Mouse (Mus musculus) left cerebral cortex, adult 11 months (tissue): ENCODE data around the gene Lrrc28.
"Not testable (repeated sequence)": the region's sequence is repeated elsewhere in the genome, so short reads cannot be mapped to it uniquely, and the experiment has no call there.

Source experiments
- DNase-seq: peaks from one replicate; pipeline ENCODE4 v3.0.0; 2022; ENCODE audit warnings: low spot score

Lrrc28 gene

DNA sequence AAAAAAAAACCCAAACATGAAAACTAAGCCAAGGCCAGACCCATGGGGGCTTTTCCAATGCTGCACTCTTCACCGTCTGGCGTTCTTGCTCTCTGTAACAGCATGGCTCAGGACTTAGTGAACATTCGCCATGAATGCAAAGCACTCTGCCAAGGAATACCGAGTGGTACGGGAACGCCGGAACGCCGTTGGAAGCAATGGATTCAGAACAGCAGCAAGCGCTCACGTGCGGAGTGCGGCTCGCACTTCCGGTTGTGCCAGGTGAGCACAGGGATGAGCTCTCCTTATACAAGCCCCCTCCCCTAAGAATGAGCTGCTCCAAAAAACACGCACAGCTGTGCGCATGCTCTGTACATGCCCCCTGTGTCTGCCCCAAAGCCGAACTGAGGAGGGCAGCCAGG is 116.2 kb downstream of the Lrrc28 start:
- DNase-seq = no peak

DNA sequence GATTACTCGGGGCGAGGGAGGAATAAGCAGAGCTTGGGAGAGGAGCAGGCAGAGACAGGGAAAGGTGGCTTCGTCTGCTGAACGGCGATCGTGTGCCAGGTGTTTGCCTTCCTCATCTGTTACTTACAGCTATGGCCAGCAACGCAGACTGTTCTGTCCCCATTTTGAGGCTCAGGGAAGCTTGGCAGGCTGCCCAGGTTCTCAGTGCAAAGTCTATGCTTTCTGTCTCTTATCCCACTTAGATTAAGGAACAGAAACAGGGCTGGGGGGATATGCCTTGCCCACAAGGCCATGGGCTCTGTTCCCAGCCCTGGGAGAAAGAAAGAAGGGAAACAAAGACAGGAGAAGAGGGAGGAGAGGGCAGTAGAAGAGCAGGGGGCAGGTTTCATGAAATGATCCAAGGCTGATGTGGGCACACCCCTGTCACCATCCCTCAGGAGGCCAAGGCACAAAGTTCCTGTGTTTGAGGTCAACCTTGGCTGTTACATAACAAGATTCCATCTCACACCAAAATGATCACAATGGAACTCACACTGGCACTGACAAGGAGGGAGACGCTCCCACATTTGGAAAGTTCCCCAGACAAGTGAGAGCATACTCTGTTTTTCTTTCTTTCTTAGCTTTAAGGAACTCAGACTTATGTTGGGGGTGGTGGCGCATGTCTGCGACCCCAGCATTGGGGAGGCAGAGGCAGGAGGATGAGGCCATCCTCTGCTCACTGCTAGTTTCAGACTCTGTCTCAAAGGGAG is 116.8 kb downstream of the Lrrc28 start:
- peak; percentile 62 for DNase-seq

DNA sequence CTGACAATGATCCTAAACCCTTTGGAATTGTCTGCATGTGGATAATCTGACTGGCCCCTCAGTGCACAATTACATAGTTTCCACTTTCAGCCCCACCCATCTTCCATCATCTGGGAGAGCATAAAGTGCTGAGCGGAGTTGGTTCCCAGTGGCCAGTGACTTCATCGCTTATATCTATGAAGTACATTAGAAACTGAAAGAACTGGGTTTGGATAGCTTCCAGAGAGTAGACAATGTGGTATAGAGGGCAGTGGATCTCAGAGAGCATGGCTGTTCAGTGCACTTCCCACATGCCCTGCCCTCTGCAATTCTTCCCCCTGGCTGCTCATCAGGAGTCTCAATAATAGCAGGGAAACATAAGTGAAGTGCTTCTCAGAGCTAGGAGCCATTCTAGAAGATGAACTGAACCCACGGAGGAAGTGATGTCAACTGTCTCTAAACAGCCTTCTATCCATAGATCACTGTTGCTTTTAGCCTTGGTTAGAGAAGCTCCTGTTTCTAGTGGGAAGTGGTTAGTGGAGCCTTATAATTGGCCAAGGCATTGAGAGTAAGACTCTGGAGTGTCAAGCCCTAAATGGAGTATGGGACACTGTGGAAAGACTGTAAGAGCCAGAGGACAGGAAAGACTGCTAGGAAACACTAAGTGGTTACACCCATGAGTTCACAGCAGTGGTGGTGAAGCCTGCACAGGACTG is 119.0 kb downstream of the Lrrc28 start:
- DNase-seq = no peak

DNA sequence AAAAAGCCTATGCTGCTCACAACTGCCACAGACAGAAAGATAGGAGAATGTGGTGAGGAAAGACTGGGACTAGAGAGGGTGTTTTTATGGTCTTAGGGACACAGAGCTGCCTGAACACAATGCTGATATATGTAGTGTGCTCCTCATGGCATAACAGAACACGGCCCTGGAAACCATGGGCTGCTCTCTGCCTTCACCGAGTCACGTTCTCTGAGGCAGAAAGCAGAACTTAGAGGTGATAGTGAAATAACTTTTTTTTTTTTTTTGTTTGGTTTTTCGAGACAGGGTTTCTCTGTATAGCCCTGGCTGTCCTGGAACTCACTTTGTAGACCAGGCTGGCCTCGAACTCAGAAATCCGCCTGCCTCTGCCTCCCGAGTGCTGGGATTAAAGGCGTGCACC is 121.0 kb downstream of the Lrrc28 start:
- DNase-seq = not testable (repeated sequence)

DNA sequence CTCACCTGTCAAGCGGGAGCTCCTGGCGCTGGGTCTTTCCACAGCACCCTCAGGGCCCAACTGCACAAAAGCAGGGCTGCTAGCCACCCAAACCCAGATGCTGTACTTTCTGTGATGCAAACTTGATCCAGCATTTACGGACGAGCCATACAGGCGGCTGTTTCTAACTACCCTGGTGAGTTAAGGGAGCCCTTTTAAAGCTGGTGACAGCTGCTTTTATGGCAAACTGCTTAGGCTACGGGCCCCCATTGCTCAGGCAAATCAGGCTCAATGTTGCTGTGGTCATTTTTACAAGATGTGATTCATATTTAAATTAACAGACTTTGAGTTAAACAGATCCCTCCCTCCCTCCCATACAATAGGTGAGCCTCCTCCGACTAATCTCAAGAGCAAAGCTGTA is 121.7 kb downstream of the Lrrc28 start:
- DNase-seq = no peak

DNA sequence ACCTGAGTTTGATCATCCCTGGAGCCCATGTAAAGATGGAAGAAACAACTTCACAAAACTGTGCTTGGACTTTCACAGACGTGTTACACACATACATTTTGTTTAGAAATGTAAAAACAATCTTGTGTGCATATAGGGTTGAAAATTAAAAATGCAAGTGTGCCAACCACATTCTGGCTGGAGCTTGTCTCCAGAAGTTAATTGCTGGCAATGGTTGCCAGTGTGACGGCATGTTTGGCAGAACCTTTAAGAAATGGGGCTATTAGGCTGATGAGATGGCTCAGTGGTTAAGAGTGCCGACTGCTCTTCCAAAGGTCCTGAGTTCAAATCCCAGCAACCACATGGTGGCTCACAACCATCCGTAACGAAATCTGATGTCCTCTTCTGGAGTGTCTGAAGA is 123.3 kb downstream of the Lrrc28 start:
- DNase-seq = not testable (repeated sequence)

DNA sequence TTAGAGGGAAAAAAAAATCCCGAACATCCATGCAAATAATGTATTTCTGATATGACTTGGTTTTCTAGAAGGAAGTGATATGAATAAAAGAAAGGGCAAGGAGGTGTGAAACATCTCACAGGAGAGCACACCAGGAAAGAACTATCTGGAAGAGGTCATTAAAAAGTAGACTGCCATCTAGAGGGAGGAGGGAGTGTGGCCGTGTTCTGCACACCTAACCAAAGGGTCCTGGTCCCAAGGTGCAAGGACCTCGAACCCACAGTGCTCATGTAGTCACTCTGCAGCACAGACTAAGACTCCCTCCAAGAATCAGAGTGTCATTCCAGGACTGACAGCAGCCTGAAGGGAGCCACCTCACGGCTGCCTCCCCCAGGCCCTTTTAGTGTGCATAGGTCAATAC is 124.1 kb downstream of the Lrrc28 start:
- DNase-seq = no peak

DNA sequence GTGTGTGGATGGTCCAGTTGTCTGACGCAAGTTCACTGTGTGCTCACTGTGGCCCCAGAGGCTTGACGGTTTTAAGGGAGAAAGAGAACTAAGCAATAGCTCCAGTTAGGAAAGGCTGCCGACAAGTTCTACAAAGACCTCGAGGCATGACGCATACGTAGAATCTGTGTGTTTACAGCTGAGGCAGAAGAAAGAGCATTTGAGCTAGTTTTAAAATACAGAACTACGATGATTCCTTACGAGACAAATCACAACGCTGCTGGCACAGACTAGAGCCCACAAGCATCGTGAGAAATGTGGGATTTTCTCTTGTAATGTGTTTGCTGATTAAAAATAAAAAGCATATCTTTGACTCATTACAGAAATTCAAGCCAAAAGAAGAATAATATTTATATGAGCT is 125.1 kb downstream of the Lrrc28 start:
- DNase-seq = no peak

DNA sequence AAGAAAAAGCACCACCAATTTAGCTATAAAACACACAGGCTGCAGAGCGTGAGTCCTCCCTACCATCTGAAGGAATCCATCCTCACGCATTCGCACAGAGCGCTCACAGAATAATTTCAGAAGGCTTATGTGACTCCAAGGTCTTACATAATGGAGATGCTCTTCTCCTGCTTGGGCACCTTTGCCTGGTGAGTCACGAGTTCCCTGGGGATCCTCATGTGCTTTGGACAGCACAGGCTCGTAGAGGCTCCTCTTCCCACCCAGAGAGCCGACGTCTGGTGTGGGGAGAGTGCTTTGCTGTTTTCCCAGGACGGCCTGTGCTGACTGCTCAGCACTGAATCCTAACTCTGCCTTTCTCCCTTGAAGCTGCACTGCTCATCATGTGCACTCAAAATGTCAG is 129.4 kb downstream of the Lrrc28 start:
- no peak for DNase-seq

DNA sequence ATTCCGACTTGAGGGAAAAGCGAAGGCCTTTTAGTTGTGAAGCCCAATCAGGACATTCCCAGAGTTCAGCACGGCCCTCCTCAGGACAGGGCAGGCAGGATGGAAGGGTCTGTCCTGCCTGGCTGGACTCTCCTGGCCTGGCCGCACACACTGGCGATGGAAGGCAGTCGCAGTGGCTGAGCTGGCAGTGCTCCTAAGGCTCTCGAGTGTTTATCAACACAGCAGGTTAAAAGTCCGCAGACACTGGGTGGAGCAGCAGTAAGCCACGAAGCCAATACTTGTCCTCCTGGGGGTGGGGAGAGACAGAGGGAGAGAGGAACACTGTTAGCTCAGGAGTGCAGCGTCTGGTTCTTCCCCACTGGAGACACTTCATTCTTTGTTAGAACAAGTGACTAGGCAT is 130.2 kb downstream of the Lrrc28 start:
- no peak for DNase-seq

DNA sequence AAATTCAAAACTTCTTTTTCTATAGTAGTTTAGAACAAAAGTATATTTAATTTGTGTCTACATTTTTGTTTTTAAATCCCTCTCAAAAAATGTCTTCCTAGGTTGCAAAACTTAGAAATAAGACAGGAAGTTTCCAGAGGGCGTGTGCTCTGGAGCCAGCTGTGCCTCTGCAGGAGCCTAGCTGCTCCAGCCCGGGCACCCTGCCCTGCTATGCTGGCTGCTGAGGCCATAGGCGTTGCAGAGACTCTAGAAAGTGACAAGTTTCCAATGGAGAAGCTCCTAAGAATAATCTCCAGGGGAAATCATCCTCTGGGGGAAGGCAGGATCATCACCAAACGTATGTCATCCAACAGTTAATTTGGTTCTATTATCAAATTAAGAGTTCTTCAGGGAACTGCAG is 130.7 kb downstream of the Lrrc28 start:
- DNase-seq = no peak

DNA sequence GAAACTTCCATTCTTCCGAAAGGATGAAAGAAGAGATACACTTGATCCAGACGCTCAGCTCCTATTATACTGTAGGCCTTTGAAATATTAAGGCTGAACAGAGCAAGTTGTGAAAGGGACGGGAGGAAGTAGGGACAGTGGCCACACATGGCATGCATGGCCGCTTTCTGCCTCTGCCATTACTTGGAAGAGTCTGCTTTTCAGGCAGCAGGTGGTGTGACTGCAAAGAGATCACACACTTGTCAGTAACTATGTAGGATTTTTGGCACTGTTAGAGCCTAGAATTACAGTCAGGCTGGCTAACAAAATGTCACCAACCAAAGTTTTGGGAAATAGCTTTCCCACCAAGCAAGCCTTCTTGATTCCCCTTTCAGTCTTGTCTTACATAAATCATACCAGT is 131.4 kb downstream of the Lrrc28 start:
- DNase-seq = no peak

DNA sequence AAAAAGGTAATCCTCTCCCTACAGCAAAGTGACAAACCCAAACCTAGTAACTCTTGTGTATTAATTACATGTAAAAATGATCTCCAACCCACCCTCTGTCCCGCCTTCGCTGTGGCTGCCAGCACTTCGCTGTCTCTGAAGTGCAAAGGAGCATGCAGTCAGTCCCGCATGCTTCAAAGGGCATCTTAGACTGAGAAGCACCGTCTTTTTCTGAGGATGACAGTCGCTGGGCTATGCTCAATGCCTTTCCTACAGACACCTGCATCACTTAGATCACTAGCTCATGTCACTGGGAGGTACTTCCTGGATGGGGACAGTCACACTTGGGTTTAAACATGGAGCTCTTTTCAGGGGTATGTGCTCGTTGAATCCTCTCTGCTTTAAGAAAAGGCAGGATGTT is 133.5 kb downstream of the Lrrc28 start:
- no peak for DNase-seq

DNA sequence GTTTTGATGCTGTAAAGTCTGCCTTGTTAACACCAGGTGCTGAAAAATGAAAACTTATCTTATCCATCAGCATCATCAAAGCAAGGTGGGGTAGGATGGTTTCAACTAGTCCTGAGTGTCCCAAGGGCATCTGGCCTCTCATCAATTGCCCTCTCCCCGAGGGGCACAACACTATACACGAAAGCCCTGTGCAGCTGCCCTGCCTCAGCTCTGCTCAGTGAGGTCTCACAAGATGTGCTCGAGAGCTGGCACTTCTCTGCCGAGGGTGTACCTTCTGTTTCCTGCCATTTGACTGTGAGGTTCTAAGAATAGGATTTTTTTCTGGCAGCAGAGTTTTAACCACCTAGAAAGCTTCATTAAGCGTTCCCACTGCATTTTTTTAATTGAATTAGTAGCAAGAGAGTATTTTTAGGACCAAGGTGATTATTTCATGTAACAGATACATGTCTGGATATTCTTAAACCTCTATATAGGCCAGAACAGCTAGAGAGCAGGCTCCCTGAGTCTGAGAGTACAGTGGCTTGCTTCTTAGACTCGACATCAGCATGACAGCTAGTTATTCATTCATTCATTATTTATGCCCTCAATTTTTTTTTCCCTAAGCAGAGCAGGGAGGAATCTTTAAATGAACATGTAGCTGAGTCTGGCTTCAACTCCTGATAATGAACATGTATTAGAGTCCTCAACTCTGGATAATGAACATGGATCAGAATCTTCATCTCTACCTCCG is 141.6 kb downstream of the Lrrc28 start:
- peak; percentile 26 for DNase-seq

DNA sequence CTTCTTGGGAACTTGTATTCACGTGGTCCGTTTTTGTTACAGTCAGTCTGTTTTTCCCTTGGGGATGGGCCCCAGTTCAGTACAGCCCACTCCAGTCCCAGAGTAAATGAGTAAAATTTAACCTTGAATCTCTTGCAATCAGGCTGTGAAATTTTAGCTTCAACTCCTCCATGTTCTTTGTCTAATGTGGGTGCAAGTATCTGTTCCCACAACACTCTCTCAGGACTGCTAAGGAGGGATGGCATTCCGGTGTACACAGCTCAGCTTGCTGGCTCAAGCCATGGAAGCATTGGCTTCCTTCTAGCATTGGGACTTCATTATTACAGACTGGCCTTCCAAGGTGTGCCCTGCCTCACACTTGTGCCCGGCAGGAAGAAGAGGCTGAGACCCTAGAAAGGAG is 142.4 kb downstream of the Lrrc28 start:
- no peak for DNase-seq

DNA sequence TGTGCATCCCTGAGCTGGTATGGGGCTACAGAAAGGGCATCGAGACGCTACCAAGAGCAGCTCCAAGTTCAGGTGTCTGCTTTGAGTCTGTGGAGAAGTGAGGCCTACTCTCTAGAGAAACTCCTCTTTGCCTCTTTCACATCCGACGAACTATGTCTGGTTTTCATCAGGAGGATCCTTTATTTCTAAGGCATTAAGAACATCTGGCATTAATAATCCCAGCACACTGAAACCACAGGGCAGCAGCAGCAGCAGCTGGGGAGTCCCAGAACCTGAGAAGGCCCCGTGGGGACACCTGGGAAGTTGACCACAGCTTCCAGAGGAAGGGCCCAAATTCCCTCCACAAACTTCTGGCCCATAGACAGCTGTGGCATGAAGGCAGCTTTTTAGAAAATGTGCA is 144.2 kb downstream of the Lrrc28 start:
- DNase-seq = no peak

DNA sequence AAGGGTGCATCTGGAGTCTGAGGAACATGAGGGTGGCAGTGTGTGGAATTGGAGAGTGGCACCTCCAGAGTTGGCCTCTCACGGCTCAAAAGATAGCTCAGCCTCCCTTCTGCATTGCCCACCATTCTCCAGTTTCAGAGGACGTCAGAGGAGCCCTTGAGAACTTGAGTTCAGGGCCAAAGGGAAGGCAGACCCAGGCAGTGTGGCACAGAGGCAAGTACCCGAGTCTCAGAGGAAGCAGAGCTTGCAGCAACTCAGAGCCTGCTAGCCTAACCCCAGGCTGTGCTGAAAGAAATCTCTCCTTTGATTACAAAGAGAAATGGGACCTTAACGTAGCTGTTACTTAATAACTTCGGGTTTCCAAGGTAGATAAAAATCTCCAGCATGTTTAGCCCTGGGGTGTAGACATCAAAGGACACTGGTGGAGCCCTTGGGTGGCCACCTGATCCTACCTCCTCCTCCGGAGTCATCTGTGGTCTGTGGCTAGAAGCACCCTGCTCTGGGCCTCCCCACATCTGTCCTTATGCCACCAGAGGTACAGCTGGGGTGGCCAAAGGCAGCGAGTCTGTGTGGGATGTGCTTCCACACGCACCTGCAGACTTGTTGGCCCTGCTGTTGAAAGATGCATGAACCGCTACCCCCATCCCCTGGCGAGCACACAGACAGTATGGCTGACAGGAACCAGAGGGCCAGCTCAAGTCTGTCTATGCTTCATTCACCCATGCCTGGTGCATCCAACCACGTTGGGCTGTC is 144.8 kb downstream of the Lrrc28 start:
- no peak for DNase-seq

DNA sequence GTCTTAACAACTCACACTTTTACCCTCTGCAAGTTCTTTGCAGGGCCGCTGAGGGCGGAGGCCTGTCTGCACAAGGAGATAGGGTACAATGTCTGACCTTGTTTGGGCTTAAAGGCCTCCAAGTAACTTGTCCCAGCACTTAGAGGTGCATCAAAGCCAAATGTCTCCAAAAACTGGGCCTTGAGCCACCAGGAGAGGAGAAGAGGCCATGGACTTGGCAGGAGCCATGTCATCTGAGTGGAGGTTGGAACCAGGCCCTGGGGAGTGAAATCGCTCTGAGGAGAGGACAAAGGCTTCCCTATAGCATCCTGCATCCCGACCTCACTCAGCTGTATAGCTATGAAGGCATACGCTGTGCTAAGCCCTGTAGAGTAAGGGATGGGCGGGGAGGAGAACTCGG is 145.6 kb downstream of the Lrrc28 start:
- no peak for DNase-seq

DNA sequence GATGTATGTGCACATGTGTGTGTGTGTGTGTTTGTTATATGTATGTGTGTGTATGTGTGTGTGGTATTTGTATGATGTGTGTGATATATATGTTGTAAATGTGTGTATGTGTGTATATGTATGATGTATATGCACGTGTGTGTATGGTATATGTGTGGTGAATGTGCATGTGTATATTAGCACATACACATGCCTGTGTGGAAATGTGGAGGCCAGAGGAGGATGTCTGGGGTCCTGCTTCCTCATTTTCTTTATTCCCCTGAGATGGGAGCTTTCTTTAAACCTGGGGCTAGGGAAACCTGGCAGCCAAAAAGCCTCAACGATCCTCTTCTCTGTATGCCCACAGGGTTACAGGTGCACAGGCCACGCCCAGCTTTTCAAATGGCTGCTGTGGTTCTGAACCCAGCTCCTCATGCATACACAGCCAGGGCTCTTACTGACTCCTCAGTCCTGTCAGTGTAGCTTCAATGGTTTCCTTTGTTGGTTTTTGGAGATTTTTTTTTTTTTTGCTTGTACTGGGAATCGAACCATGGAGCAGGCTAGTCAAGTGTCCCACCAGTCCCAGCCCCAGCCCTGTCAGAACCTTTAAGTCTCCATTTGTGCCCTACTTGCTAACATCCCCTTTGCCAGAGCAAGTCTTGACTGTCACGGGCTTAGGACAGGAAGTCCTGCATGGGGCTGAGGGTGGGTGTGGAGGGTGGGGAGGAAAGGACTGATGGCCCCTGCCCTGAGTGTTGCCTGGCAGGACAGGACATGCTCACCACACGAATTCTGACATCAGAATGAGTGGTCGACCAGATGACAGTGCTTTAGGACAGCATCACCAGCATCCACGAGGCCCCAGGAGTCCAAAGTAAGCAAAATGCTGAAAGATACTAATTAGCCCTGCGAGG is 151.0 kb downstream of the Lrrc28 start:
- DNase-seq = no peak

DNA sequence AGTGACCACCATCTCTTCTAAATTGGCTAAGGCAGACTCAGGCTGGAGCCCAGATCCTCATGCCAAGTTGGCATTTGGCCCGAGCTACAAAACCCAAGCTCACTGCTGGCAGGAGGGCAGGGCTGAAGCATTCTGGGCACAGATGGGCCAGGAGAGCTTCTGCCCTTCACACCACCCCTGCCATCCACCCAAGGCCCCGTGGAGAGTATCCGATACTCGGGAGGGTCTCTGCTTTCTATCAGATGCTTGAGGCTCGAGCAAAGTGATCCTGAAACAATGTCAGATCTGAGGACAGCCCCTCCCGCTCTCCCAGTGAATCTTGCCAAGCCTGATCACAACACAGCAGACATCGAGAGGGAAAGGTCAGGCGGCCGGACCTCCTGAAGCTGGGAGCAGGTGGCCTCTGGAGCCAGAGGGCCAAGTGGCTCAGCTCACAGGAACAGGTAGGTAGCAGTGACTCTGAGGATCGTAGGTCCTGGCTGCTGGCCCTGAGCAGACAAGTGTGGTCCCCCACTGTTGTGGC is 157.1 kb downstream of the Lrrc28 start:
- no peak for DNase-seq
